Mouse (Mus musculus) CD8-positive naive resting alpha-beta T cell, adult 2 months (primary cell): ENCODE data around the gene Chkb.
"Not testable (repeated sequence)": the region's sequence is repeated elsewhere in the genome, so short reads cannot be mapped to it uniquely, and the experiment has no call there.

Source experiments
- DNase-seq, 2 experiments: peaks; one replicate each; pipeline ENCODE4 v3.0.0; 2022; ENCODE audit warnings: low read depth in 2 of 2, low spot score in 2 of 2

Chkb gene

DNA sequence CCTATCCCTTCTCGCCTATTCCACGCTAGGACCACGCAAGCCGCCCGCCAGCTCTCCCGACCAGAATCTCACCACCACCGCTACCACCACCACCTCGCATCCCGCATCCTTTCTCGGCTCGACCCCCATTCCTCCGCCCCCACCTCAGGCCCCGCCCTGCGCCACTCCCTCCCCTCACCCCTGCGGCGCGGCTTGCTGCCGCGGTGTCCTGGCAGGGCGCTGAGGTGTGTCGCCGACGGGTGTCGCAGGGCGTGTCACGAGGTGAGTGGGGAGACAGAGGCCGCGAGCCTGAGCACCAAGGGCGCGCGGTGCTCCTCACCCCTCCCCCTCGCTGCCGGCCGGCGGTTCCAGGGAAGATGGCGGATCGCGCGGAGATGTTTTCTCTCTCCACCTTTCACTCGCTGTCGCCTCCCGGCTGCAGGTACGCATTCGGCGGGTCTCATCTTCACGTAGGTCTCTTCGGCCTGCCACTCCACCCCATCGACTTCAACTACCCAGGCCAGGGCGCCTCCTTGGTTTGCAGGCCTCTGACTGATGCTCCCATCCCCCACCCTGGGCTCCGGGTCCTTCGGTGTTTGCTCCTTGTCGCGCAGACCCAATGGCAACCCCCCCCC lies 24.3 kb upstream of the Chkb start, which contains the start of gene Mapk8ip2:
Gene Mapk8ip2, plus strand, starts transcription at position 49 of the 614 bp plus-strand sequence.
- no peak for DNase-seq

DNA sequence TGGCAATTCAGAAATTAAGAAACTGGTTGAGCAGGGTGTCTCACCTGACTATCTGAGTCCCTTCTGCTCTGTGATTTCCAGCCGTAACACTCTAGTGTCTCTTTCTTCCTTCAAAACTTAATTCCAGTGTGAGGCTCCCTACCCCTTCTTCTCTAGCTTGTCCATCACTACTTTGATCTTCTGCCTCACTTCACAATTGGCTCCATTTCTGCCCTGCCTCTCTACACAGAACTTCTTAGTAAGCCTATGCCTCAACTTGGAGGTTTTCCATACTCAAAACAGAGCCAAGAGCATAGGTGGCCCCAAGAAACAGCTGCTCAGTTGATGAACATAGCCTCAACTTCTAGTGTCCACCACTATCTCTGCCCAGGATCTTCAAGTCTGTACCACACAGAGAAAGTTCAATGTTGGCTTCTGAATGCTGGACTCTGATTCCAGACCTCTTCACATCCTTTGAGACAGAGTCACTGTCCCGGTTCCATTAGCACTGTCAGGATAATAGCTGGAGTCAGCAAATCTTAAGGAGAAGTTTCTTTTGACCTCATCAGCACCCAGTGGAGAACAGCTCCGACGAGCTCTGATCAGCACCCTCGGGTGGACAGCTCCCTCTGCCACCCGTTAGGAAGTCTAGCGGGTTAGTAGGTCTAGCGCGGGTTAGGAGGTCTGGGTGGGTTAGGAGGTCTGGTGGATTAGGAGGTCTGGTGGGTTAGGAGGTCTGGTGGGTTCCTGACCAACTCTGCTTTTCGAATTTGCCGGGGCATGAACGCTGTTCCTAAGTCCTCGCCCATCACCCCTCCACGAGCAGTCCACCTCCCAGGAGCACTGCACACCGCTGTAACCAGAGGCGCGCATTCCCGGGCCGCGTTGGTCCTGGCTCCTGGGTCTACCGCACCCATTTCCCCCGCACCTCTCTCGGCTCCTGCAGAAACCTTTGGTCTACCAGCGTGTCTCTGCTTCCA lies 23.5 kb upstream of the Chkb start:
- peak in 1 of 2 experiments; percentile 36 for DNase-seq

DNA sequence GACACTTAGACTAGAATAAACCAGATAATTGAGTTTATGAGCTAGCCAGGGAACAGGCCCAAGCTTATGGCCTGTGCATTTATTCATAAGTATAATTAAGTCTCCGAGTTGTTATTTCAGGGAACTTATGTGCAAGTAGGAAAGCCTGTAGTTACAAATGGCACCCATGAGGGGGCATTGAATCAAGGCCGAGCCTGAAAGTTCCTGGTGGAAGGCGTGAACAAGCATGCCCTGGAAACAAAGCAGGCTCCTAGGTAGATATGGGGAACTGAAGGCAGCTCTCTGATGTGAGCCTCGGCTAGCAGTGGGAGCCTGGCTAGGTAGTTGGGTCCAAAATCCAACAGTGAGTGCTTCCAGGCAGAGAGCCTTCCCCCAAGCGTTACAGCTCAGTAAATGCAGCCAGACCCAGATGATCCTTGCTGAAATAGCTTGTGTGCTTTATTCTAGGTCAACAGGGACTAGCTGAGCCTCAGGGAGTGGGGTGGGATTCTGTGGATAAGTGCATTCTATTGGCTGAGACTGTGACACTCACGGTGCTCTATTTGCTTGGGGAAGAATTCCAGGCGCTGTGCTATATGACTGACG lies 12.9 kb upstream of the Chkb start:
- no peak for DNase-seq

DNA sequence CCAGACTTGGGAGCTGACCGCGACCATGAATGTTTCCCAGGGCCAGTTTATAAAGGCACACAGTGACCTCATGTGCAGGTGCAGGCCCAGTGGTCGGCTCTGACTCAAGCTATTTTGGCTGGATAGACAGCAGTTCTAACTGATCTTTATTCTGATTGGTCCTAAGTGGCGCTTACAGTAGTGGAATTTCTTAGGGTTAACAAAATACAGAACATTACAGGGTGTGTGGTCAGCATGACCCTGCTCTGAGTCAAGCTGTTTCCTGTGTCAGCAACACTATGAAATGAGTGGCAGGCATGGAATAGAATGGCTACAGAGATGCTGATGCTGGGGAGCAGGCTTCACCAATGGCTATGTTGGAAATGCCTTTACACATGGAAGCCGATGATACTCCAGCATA lies 6.2 kb upstream of the Chkb start:
- no peak for DNase-seq

DNA sequence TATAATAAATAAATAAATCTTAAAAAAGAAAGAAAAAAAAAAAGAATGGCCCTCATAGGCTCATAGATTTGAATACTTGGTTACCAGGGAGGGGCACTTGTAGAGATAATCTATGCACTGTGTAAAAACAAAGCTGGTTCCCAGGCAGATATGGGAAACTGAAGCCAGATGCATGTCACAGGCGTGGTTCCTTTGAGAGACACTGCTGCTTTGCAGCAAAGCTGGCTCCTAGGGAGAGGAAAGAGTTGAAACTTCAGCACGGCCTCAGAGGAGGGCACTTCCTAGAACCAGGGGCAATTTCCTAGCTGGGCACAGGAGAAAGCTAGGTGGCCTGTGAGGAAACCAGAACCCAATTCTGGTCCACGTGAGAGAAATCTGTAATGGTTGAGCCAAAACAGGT lies 4.4 kb upstream of the Chkb start:
- DNase-seq: no peak

DNA sequence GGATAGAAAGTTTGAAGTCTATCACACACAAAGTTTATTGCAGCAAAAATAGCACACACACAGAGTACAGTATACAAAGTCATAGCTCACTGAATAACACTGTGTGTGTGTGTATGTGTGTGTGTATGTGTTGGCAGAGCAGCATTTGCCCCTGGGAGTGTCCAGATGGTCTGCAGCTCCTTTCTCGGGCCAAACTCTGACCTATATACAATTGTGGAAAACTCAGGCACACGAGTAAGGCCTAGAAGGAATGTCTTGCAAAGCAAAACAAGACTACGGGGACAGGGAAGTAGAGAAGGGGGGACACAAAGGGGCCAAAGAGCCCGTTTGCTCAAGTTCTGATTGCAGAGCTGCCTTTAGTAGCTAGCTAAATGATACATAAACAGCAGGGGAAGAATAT lies 3.2 kb upstream of the Chkb start:
- DNase-seq: no peak

DNA sequence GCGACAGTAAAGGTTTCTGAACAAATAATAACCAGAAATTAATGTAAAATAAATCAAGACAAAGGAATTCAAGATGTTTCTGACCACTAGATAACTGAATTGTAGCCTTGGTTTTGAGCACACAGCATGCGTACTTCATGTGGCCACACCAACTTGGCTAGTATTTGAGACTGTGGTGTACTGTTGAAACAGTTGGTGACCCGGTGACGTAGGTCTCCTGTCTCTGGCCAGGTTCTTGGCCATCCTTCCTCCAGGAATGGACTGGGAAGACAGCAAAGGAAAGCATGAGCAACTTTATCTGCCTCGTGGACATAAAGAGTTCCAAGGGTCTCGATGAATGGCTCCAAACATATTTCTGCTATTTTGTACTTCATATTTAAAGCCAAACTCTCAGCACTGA lies 2.1 kb upstream of the Chkb start:
- no peak for DNase-seq

DNA sequence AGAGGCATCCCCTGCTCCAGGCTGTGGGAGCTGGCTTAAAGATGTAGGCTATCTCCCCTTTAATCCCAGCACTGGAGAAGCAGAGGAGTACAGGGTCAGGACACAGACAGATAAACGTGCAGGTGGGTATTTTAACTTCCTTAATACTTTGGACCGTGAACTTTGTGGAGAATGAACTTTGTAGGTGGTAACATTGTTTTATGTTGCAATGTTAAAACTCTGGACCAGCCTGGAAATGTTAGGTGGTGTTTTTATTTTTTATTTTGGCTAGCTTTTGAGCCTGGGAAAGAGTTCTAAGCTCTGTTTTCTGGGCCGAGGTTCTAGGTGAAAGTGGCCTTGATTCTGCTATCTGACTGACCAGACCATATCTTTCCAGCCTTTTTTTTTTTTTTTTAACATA lies 1.6 kb upstream of the Chkb start:
- no peak for DNase-seq

DNA sequence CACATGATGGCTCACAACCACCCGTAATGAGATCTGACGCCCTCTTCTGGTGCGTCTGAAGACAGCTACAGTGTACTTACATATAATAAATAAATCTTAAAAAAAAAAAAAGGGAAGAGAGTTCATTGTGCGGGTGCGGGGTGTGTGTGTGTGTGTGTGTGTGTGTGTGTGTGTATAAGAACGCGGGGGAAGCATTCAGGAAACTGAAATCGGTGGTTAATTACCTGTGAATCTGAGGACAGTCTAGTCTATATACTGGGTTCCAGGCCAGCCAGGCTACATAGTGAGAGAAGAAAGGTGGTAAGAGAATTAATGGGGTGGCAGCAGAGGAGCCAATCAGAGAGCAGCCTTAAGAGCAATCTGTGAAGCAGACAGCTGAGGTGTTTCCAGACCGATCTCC lies 1.1 kb upstream of the Chkb start:
- DNase-seq: not testable (repeated sequence)

DNA sequence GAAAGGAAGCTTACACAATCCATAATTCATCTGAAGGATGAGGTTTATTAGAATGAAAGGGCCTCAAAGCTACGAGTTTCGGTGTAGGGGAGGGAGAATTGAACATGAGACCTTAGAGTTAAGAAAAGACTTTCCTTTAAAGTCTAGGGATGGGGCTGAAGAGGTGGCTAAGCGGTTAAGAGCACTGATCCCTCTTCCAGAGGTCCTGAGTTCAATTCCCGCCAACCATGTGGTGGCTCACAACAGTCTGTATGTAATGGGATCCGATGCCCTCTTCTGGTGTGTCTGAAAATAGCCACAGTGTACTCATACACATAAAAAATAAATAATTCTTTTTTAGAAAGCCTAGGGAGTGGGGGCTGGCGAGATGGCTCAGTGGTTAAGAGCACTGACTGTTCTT lies 633 bp upstream of the Chkb start:
- no peak for DNase-seq

DNA sequence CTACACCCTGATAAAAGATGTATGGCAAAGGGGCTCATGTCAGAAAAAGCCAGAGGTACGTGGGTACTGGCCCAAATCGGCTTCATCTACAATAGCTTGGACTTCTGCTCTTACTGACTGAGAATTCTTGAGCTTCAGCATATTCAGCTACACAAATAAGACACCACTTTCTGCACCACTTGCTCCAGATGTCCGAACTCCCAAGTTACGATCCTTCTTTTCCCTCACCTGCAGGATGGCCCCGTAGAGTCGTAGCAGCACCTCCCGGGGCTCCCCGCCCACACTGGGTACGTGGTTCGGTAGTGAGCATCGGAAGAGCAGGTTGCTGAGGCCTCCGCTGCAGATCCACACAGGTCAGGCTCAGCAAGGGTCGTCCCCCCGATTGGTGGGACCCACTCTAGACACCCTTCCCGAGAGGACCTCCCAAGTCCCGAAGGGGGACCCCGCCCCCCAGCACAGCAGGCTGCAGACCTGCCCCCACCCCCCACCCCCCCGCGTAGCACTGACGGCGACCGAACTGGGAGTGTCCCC lies 822 bp downstream of the Chkb start:
- peak in 1 of 2 experiments; percentile 9 for DNase-seq

DNA sequence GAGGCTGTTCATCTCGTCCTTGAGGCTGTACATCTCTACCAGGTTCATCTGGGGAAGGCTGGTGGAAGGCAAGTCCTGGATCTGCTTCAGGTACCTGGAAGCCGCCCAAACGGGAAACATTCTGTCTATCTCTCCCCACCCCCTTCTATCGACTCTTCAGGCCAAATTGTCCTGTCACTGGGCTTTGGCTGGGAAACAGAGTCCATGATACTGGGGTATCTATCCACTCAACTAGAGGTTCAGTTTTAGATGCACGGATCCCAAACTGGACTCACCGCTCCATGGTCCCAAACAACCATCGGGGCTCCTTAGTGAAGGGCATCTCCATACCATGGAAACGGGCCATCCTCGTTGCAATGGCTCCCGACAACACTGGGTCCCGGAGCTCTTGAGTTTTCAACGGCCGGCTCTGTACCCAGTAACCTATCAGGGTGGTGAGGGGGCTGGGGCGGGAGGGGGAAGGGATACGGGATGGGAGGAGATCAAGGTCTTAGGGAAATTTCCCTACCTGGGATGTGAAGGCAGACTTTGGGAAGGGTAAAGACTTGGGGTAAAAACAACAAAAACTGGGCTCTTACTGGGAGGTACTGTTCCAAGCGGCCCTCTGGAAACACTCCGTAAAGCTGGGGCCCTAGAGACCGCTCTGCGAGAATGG lies 1.4 kb downstream of the Chkb start:
- no peak for DNase-seq

DNA sequence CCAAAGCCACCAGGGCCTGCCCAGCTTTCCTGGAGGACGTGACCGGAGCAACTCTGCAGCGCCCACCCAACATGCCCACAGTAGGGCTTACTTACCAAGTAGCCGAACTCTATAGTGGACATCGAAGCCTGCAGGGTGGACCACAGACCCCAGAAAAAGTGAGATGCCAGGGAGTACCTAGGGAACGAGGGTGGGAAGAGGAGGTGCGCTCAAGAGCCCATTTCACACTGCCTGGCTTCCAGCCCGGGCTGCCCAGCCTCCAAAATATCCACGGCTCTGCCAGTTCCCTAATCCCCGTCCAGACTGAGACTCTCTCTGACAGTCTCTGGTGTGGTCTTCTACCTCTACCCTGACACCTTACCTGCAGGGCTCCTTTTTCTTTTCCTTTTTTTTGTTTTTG lies 3.0 kb downstream of the Chkb start:
- DNase-seq: no peak

DNA sequence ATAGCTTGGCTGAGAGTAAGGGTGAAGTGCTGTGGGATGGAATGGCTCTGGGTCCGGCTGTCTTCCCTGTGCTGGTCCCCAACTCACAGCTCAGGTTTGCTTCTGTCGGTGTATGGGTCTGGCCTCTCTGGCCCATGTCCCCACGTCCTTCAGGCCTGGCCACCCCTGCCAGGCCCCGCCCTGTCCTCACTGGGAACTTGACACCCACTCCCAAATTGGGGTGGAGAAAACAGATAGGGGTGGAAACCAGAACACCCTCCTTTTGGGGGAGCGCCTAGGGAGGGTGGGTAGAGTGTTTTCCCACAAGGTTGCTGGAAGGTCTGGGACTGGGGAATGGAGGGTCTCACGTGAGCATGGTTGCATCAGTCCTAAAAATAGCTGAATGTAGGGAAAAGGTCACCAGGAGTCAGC lies 4.0 kb downstream of the Chkb start, which contains the start of gene Cpt1b:
Gene Cpt1b, minus strand, starts transcription at position 153 of the 411 bp plus-strand sequence.
- no peak for DNase-seq

DNA sequence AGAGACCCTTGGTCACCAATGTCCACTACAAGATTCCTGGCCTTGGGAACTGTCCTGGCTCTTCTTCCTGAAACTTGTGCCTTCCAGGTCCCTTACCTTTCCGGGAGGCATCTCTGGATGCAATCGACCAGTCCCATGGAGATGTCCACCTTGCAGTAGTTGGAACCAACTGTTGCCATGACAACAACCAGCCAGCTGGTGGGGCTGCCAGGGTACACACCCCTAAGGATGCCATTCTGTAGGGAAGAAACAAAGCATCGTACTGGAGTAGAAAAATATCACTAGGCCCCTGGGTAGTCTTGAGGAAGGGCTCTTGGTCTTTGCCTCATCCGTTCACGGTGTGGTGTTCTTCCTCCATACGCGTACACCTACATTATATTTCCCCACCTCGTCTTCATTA lies 5.1 kb downstream of the Chkb start:
- DNase-seq: no peak

DNA sequence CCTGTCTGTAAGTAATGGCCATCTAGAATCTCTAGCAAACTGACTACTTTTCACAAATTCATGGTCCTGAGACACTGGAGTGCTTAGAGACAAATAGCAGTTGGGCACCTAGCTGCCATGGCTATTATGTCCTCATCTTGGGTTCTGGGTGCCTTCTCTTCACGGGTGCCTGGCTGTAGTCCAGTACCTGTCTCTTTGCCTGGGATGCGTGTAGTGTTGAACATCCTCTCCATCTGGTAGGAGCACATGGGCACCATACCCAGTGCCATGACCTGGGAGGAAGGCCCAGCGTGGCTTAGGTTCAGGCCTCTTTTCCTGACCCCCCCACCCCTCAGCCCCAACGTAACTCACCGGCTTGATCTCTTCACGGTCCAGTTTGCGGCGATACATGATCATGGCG lies 7.8 kb downstream of the Chkb start:
- DNase-seq: no peak

DNA sequence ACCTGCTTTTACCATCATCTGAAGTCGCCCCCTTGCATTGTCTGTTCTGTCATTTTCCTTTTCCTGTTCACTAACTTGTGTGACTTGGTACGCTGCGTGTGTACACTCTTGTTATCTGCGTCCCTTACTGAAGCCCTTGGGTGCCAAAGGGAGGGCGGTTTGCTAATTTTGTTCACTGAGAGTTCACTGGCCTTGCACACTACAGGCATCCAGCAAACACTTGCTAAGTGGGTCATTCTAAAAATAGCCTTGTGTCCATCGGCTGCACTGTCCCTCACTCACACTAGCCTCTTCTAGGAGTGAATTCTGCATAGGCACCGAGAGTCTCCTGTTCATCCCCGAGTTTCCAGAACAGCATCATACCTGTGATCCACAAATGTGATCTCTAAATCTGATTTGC lies 14.4 kb downstream of the Chkb start:
- no peak for DNase-seq

DNA sequence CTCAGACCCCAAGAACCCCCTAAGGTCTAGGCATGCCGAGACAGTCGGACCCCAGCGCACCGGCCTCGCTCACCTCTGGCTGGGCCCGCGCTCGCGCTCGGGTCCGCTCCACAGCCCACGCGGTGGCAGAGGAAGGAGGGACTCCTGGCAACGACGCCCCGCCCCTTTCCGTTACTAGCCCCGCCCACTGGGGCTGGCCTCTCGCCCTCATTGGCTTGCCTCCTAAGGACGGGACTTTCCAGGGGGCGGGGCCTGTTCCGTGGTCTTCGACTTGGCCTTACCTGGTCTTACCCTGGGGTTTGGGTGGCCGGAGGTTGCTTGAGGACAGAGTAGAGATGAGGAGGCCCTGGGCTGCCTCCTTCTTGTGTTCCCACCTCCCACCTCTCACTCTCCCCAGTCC lies 19.6 kb downstream of the Chkb start, which contains the start of gene Syce3:
Gene Syce3, minus strand, starts transcription at position 386 of the 400 bp plus-strand sequence.
- DNase-seq: no peak

DNA sequence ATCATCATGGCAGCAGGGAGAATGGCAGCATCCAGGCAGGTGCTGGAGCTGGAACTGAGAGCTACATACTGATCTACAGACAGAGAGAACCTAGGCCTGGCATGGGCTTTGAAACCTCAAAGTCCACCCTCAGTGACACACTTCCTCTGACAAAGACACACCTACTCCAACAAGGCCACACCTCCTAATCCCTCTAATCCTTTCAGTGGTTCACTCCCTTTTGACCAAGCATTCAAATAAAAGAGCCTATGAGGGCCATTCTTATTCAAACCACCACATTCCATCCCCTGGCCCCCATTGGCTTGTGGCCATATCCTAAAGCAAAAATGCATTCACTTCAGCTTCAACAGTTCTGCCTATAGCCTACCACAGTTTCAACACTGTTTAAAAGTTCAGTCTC lies 23.0 kb downstream of the Chkb start:
- DNase-seq: no peak

DNA sequence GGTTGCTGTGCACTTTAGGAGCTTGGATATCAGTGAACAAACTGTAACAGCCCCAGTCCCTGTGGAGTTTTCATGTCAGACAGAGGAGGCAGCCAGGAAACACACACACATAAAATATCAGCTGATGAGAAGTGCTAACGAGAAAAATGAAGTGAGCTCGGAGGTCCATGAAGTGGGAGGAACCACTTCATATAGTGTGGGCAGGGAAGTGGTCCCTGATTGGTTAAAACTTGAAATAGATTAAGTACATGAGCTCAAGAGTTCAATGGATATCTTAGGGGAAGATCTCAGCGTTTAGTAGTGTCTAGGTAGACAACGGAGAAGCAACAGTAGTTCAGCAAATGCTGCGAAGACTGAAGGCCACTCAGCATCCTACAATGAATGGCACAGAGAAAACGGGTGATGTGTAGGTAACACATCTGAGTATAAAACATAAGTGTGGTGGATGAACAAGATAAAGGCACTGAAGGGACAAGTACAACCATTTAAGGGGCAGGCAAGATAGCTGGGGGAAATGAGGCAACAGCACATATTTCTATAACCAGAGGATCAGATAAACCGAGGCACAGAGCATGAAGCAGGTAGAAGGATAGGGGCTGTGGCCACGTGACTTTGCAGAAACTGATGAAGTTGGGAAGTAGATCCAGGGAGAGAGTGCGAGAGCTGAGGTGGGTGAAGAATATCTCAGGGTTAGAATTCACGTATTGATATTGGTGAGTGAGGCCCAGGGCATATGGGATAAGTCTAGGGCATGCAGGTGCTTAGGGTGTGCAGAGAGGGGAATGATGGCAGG lies 24.7 kb downstream of the Chkb start:
- no peak for DNase-seq
